Mouse (Mus musculus): Measurements from ENCODE around the gene Epha4. TPM values are rescaled to one million over a fixed set of nuclear protein-coding genes. Genes with fewer than 3 reads are reported as not detected.

Epha4 gene
- polyA plus RNA-seq (2017; shearing (Covaris generic)): not detected

DNA sequence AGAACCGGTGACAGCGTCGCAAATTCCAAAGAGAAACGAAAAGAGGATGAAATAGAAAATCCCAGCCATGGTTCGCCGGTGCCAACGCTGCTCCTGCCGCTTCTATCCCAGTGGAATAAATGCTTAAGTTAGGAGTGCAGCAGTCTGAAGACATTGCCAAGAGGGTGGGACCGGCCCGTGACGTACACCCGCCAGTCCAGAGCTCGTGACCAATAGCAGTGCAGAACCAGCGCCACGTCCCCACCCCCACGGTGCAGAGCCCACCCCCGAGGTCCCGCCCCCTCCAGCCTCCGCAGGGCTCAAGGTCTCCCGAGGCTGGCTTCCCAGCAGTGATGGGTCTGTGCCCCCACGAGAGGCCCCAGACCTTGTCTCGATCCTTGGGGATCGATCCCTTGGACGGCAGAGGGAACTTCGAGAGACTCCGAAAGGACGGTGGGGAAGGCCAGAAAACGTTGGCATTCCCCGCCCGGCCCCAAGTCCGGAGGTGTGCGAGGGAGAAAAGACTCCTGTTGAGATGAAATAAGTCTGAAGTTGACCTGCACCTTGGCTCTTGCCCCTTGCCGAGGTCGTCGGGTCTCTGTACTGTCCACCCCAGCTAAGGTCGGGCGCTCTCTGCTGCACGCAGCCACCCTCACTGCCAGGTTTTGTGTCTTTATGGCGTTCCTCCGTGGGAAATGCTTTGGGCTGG, at the start of gene Epha4:
TSS of gene Epha4 (minus strand) at position 126 of the 688 bp plus-strand sequence.

